Mouse (Mus musculus) stomach, embryonic 16.5 days (tissue): Measurements from ENCODE around the gene Gpc6. TPM values are rescaled to one million over a fixed set of nuclear protein-coding genes. Genes with fewer than 3 reads are reported as not detected.

Experiments
- ATAC-seq: fragments of 200-750 bp; cut with Nextera tagmentation; 2 replicates; pipeline ENCODE4 v1.8.0; 2017; ENCODE audit warnings: moderate number of reproducible peaks, moderate TSS enrichment; ENCODE audit not compliant: insufficient read depth, low FRiP score
- H3K27ac ChIP-seq: fragments of 300-500 bp; sonication (generic); 2 replicates; pipeline ENCODE4 v1.5.1; 2014; ENCODE audit warnings: low read length
- H3K27me3 ChIP-seq: fragments of 300-500 bp; sonication (generic); 2 replicates; pipeline ENCODE4 v1.6.1; 2014; ENCODE audit warnings: low read length, control low read depth, mixed read lengths; ENCODE audit not compliant: control insufficient read depth, insufficient read depth
- H3K36me3 ChIP-seq: fragments of 300-500 bp; sonication (generic); 2 replicates; pipeline ENCODE4 v1.6.1; 2014; ENCODE audit warnings: low read length; ENCODE audit not compliant: control insufficient read depth, insufficient read depth
- H3K4me1 ChIP-seq: fragments of 300-500 bp; sonication (generic); 2 replicates; pipeline ENCODE4 v1.6.1; 2014; ENCODE audit warnings: low read length, control low read depth, mixed read lengths; ENCODE audit not compliant: control insufficient read depth, insufficient read depth
- H3K4me2 ChIP-seq: fragments of 300-500 bp; sonication (generic); 2 replicates; pipeline ENCODE4 v1.6.1; 2014; ENCODE audit warnings: low read depth, low read length, mixed read lengths
- H3K4me3 ChIP-seq: fragments of 300-500 bp; sonication (generic); replicated peaks from 2 replicates; pipeline ENCODE4 v1.5.1; 2014; ENCODE audit warnings: mild to moderate bottlenecking, low read length
- H3K9ac ChIP-seq: fragments of 300-500 bp; sonication (generic); 2 replicates; pipeline ENCODE4 v1.6.1; 2014; ENCODE audit warnings: low read length
- H3K9me3 ChIP-seq: fragments of 300-500 bp; sonication (generic); replicated peaks from 2 replicates; pipeline ENCODE4 v1.6.1; 2016; ENCODE audit warnings: low read length, control low read depth; ENCODE audit not compliant: control insufficient read depth
- WGBS: fragments of 180-500 bp; shearing (Covaris S2); extraction: QIAGEN DNeasy Blood & Tissue Kit; methylation state at CpG from one replicate; pipeline ENCODE4 v1.1.7; 2014; 5-methylcytosine and 5-hydroxymethylcytosine counted together
- polyA plus RNA-seq: library from polyadenylated mRNA; unstranded; fragments of >200 nt; fragmentation: Nextera tagmentation; extraction: Ambion mirVana; gene quantifications from 2 replicates; pipeline ENCODE4 v1.2.1, GENCODE M21; 2015

Gene Gpc6
- polyA plus RNA-seq, 1 experiment from 2014 or later = 46.7 TPM

DNA sequence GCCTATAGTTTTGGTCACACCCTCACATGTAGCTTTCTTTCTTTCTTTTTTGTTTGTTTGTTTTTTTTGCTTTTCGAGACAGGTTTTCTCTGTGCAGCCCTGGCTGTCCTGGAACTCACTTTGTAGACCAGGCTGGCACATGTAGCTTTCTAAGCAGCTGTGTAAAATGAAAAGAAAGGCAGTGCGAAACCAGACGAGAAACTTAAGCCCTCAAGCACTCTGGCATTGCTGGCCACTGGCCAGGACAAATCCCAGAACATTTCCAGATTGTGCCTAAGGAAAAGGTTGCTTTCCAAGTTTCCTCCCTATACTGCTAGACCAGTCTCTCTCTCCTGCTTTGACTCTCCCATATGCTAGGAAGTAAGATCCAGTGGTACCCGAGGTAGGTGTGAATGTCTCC lies 221.6 kb downstream of the Gpc6 start:
- Histone ChIP-seq H3K4me3 (no peak overlapping the region), H3K4me1 (peaks cover 6% of the 10 kb centered on the region; the same call in 1 of the 2 replicates), H3K9me3 (no peaks in the 10 kb centered on the region), H3K27me3 (no peaks in the 10 kb centered on the region), H3K9ac (no peak overlapping the region), H3K27ac (no peak overlapping the region), H3K4me2 (no peak overlapping the region), H3K36me3 (no peaks in the 10 kb centered on the region)
- no peak for ATAC-seq
- 51% methylated on average over 4 of the region's 4 CpGs for WGBS

DNA sequence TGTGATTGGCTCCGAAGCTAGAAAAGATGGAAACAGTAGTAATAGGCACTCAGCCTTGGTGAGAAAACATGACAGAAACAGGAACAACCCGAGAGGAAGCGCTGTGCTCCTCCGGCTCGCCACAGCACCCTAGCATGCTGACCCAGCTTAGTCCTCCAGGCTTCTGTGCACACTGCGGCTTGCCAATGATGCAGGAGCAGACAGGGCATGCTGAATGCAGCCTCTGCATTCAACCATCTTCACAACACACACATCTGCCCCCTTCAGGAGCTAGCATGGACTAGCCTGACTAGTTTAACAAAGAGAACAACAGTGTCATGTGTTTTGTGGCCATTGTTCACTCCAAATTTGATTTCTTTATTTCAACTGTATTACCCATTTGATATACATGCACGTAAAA lies 226.5 kb downstream of the Gpc6 start:
- Histone ChIP-seq H3K27me3 (no peaks in the 10 kb centered on the region), H3K9me3 (no peaks in the 10 kb centered on the region), H3K9ac (no peak overlapping the region), H3K27ac (no peak overlapping the region), H3K4me2 (no peak overlapping the region), H3K36me3 (no peaks in the 10 kb centered on the region), H3K4me1 (no peaks in the 10 kb centered on the region), H3K4me3 (no peak overlapping the region)
- ATAC-seq = no peak
- 92% methylated on average over 7 of the region's 7 CpGs for WGBS

DNA sequence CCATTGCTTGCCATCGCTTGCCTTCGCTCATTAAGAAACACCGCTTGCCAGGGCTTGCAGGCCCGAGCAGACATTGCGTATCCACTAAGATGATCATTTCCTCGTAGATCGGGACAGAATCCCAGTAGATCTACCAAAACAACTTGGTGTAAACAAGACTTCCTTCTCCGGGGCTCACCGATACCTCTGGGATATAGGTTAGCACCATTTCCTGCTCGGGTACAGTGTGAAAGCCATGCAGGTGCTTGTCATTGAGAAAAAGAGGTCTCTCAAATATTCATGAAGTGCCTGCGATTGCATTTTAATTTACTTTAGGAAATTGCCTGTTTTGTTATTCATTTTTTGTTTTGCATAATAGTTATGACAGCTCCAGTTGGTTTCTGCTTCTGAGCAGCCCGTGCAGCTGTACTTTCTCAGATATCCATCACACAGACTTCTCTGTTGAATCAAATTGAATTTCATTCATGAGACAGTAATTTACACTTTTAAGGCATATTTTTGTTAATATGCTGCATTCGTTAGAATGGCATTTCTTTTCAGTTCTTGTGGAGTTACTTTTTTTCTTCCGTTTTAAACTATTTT lies 230.9 kb downstream of the Gpc6 start:
- Histone ChIP-seq H3K9ac (no peak overlapping the region), H3K9me3 (no peaks in the 10 kb centered on the region), H3K27ac (no peak overlapping the region), H3K27me3 (no peaks in the 10 kb centered on the region), H3K4me3 (no peak overlapping the region), H3K4me1 (no peaks in the 10 kb centered on the region), H3K4me2 (no peak overlapping the region), H3K36me3 (no peaks in the 10 kb centered on the region)
- 82% methylated on average over 14 of the region's 14 CpGs for WGBS
- no peak for ATAC-seq

- WGBS = 65% methylated on average over 3 of the region's 3 CpGs
- ATAC-seq = no peak
- H3K9me3 ChIP-seq = no peaks in the 10 kb centered on the region
- no peaks in the 10 kb centered on the region for H3K27me3 ChIP-seq
- H3K9ac ChIP-seq = no peak overlapping the region
- no peak overlapping the region for H3K4me3 ChIP-seq
- H3K4me1 ChIP-seq = no peaks in the 10 kb centered on the region
- H3K27ac ChIP-seq = no peak overlapping the region
- H3K4me2 ChIP-seq = no peak overlapping the region
- no peaks in the 10 kb centered on the region for H3K36me3 ChIP-seq
These were observed 232.3 kb downstream of the Gpc6 start for GRCm38 (mm10) chr14:117157426-117157825.

DNA sequence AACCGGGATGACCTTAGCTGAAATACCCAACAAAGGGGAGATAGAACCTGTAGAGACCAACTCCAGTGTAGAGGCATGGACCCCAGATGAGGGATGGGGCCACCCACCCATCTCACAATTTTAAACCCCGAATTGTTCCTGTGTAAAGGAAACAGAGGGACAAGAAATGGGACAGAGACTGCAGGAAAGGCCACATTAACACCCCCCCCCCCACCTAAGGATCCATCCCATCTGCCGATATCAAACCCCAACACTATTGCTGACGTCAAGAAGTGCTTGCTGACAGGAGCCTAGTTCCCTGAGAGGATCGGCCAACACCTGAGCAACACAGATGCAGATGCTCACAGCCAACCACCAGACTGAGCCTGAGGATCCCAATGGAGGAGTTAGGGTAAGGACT lies 241.2 kb downstream of the Gpc6 start:
- Histone ChIP-seq H3K27ac (no peak overlapping the region), H3K4me3 (no peak overlapping the region), H3K9me3 (no peaks in the 10 kb centered on the region), H3K4me1 (no peaks in the 10 kb centered on the region), H3K9ac (no peak overlapping the region), H3K4me2 (no peak overlapping the region), H3K27me3 (no peaks in the 10 kb centered on the region), H3K36me3 (no peaks in the 10 kb centered on the region)
- ATAC-seq = no peak
- 90% methylated on average over 5 of the region's 5 CpGs for WGBS

GRCm38 (mm10) chr14:117193364-117193763 lies 268.2 kb downstream of the Gpc6 start:
- no peak for ATAC-seq
- Histone ChIP-seq H3K9ac (no peak overlapping the region), H3K36me3 (no peaks in the 10 kb centered on the region), H3K4me2 (no peak overlapping the region), H3K27ac (no peak overlapping the region), H3K4me1 (no peaks in the 10 kb centered on the region), H3K4me3 (no peak overlapping the region), H3K27me3 (no peaks in the 10 kb centered on the region), H3K9me3 (no peaks in the 10 kb centered on the region)
- 88% methylated on average over 2 of the region's 2 CpGs for WGBS

GRCm38 (mm10) chr14:117202012-117202411 lies 276.9 kb downstream of the Gpc6 start:
- WGBS = 79% methylated on average over 2 of the region's 2 CpGs
- H3K27ac ChIP-seq = no peak overlapping the region
- no peaks in the 10 kb centered on the region for H3K4me1 ChIP-seq
- H3K9me3 ChIP-seq = no peaks in the 10 kb centered on the region
- no peak for ATAC-seq
- no peak overlapping the region for H3K4me2 ChIP-seq
- H3K36me3 ChIP-seq = no peaks in the 10 kb centered on the region
- H3K9ac ChIP-seq = no peak overlapping the region
- no peaks in the 10 kb centered on the region for H3K27me3 ChIP-seq
- no peak overlapping the region for H3K4me3 ChIP-seq

DNA sequence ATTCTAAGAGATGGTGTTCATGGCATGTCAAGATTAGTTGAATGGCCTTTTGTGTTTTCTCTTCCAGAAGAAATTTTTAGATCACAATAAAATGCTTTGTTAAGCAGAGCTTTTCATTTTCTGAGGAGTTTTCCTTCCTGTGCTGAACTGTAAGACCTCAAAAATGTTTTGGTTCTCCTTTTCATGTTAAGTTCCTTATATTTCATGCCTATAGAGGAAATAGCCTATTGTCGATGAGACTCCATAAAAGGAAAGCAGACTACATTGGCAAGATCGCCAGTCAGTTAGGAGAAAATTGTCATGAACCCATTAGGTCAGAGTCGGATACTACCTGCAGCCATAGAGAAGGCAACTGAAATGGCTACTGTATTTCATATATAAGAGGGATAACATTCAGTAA lies 278.8 kb downstream of the Gpc6 start:
- no peaks in the 10 kb centered on the region for H3K4me1 ChIP-seq
- 74% methylated on average over 3 of the region's 3 CpGs for WGBS
- no peak for ATAC-seq
- H3K9ac ChIP-seq = no peak overlapping the region
- H3K27me3 ChIP-seq = no peaks in the 10 kb centered on the region
- H3K27ac ChIP-seq = no peak overlapping the region
- H3K4me3 ChIP-seq = no peak overlapping the region
- H3K9me3 ChIP-seq = no peaks in the 10 kb centered on the region
- no peak overlapping the region for H3K4me2 ChIP-seq
- no peaks in the 10 kb centered on the region for H3K36me3 ChIP-seq

DNA sequence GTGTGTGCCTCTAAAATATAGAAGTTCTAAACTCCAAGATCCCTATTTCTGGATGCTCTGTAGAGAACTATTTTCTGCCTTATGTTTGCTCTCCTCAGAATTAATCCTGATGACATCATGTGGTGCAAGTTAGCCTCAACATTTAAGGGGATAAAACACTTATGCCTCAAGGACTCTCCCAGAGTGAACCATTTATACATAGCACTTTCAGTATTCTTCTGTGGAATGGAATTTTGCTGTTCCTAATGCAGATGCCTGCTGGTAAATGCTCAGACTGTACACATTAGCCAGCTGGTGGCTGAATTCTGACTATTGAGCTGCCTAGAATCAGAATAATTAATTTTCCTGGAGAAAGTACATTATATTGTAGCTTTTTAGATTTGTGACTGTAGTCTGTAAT lies 289.3 kb downstream of the Gpc6 start:
- ATAC-seq = no peak
- Histone ChIP-seq H3K36me3 (no peaks in the 10 kb centered on the region), H3K27me3 (no peaks in the 10 kb centered on the region), H3K9me3 (no peaks in the 10 kb centered on the region), H3K4me3 (no peak overlapping the region), H3K9ac (no peak overlapping the region), H3K27ac (no peak overlapping the region), H3K4me1 (no peaks in the 10 kb centered on the region), H3K4me2 (no peak overlapping the region)

DNA sequence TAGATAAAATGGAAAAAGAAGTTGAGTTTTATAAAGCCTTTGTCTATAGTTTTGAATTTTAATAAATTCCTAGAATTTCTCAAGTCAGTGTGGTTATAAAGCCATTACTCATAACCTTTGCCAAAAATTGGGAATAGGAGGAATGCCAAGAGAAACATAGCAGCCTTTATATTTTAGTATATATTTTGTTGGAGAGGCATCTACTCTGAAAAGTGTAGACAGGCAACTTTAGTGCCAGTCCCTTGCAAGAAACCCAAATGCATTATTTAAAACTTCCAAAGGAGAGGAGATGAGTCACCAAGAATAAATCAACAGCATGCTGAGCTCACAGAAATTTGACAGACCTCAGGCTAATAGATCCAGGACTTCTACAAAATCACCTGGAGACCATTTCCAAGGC lies 301.8 kb downstream of the Gpc6 start:
- Histone ChIP-seq H3K27me3 (no peaks in the 10 kb centered on the region), H3K9ac (no peak overlapping the region)
- ATAC-seq = no peak

More for the DNA sequence above, 301.8 kb downstream of the Gpc6 start:
- no peaks in the 10 kb centered on the region for H3K9me3 ChIP-seq
- H3K4me3 ChIP-seq = no peak overlapping the region
- no peak overlapping the region for H3K4me2 ChIP-seq
- H3K4me1 ChIP-seq = no peaks in the 10 kb centered on the region
- no peak overlapping the region for H3K27ac ChIP-seq
- no peaks in the 10 kb centered on the region for H3K36me3 ChIP-seq
